Mouse (Mus musculus) stomach, postnatal 0 days (tissue): ENCODE measurements around the gene Cnp. TPM values are rescaled to one million over a fixed set of nuclear protein-coding genes. Genes with fewer than 3 reads are reported as not detected.
A peak's percentile ranks its signal among the peaks of the same experiment; 100 is the strongest.

Experiments used
- ATAC-seq: fragments of 200-750 bp; cut with Nextera tagmentation; 2 replicates; pipeline ENCODE4 v1.8.0; 2017; ENCODE audit not compliant: low FRiP score, low TSS enrichment
- DNase-seq: peaks from one replicate; pipeline ENCODE4 v3.0.0-alpha.2; 2016; ENCODE audit warnings: low spot score
- H3K27ac ChIP-seq: fragments of 300-500 bp; sonication (generic); replicated peaks from 2 replicates; pipeline ENCODE4 v1.5.1; 2014; ENCODE audit warnings: mild to moderate bottlenecking, control low read depth
- H3K27me3 ChIP-seq: fragments of 300-500 bp; sonication (generic); 2 replicates; pipeline ENCODE4 v1.6.1; 2014; ENCODE audit warnings: low read length; ENCODE audit not compliant: control insufficient read depth, insufficient read depth
- H3K36me3 ChIP-seq: fragments of 300-500 bp; sonication (generic); 2 replicates; pipeline ENCODE4 v1.6.1; 2014; ENCODE audit warnings: low read length, mixed read lengths; ENCODE audit not compliant: control insufficient read depth, insufficient read depth
- H3K4me1 ChIP-seq: fragments of 300-500 bp; sonication (generic); replicated peaks from 2 replicates; pipeline ENCODE4 v1.6.1; 2014; ENCODE audit warnings: antibody characterized with exemption; ENCODE audit not compliant: control insufficient read depth, insufficient read depth
- H3K4me2 ChIP-seq: fragments of 300-500 bp; sonication (generic); replicated peaks from 2 replicates; pipeline ENCODE4 v1.6.1; 2014; ENCODE audit warnings: low read depth, mild to moderate bottlenecking, control low read depth, moderate library complexity
- H3K4me3 ChIP-seq: fragments of 300-500 bp; sonication (generic); 2 replicates; pipeline ENCODE4 v1.5.1; 2014; ENCODE audit warnings: low read depth, low read length, control low read depth
- H3K9ac ChIP-seq: fragments of 300-500 bp; sonication (generic); 2 replicates; pipeline ENCODE4 v1.6.1; 2014; ENCODE audit warnings: mild to moderate bottlenecking, low read length, control low read depth, mixed read lengths
- H3K9me3 ChIP-seq: fragments of 300-500 bp; sonication (generic); 2 replicates; pipeline ENCODE4 v1.6.1; 2016; ENCODE audit warnings: low read length; ENCODE audit not compliant: control insufficient read depth
- CTCF ChIP-seq: IDR thresholded peaks from 2 replicates; pipeline ENCODE4 v1.5.1; 2016; ENCODE audit warnings: antibody characterized with exemption, low read depth, mild to moderate bottlenecking, moderate library complexity
- EP300 ChIP-seq: optimal IDR thresholded peaks from 2 replicates; pipeline ENCODE3; 2016; ENCODE audit warnings: antibody characterized with exemption
- WGBS: fragments of 180-500 bp; shearing (Covaris S2); extraction: QIAGEN DNeasy Blood & Tissue Kit; methylation state at CpG from one replicate; pipeline ENCODE4 v1.1.7; 2014; 5-methylcytosine and 5-hydroxymethylcytosine counted together
- polyA plus RNA-seq: library from polyadenylated mRNA; unstranded; fragments of >200 nt; fragmentation: Nextera tagmentation; extraction: Ambion mirVana; gene quantifications from 2 replicates; pipeline ENCODE4 v1.2.1, GENCODE M21; 2015

Gene Cnp
- polyA plus RNA-seq, 1 experiment from 2014 or later: 23.5 TPM

DNA sequence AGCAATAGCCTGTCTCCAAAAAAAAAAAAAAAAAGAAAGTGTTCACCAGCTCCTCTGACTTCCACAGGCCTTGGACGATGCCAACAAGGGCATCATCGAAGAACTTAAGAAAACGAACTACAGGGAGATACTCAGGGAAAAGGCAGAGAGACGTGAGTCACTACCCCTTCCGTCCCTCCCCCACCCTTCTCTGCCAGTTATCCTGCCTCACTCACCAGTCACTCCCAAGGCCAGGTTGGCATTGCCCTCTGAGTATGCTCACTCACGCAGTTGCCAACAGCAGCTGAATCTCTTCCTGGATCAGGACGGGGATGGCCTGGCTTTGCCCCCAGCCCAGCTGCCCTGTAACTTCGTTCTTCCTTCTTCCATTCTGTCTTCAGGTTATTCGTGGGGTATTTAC, 4.9 kb upstream of the Cnp start:
- Histone ChIP-seq H3K27me3 (no peaks in the 10 kb centered on the region), H3K4me3 (no peak overlapping the region), H3K9ac (no peak overlapping the region), H3K4me1 (no peaks in the 10 kb centered on the region), H3K36me3 (no peaks in the 10 kb centered on the region), H3K4me2 (no peak overlapping the region), H3K27ac (no peak overlapping the region), H3K9me3 (no peaks in the 10 kb centered on the region)
- 48% methylated on average over 9 of the region's 9 CpGs for WGBS
- no peak for ATAC-seq
- DNase-seq: no peak
- TF ChIP-seq EP300 (no peak), CTCF (no peak)

GRCm38 (mm10) chr11:100570430-100571201, 4.1 kb upstream of the Cnp start:
- no peak for TF ChIP-seq EP300
- peak; percentile 88 for TF ChIP-seq CTCF
- DNase-seq (peak; percentile 68), ATAC-seq (peak; percentile 28; the same call in 1 of the 2 replicates)
- Histone ChIP-seq H3K4me1 (no peaks in the 10 kb centered on the region), H3K27me3 (no peaks in the 10 kb centered on the region), H3K4me2 (peak overlapping the region; percentile 44), H3K9me3 (no peaks in the 10 kb centered on the region), H3K36me3 (no peaks in the 10 kb centered on the region), H3K27ac (no peak overlapping the region), H3K9ac (no peak overlapping the region), H3K4me3 (peak overlapping the region; percentile 14; the same call in 1 of the 2 replicates)
- WGBS: 10% methylated on average over 8 of the region's 8 CpGs

- TF ChIP-seq EP300 (no peak), CTCF (no peak)
- Histone ChIP-seq H3K9ac (peak overlapping the region; percentile 35; the same call in 1 of the 2 replicates), H3K27ac (no peak overlapping the region), H3K9me3 (no peaks in the 10 kb centered on the region), H3K4me2 (peak overlapping the region; percentile 44), H3K4me3 (peak overlapping the region; percentile 14; the same call in 1 of the 2 replicates), H3K4me1 (no peaks in the 10 kb centered on the region), H3K36me3 (no peaks in the 10 kb centered on the region), H3K27me3 (no peaks in the 10 kb centered on the region)
- DNase-seq (no peak), ATAC-seq (no peak)
- WGBS: 10% methylated on average over 16 of the region's 16 CpGs
These were observed 3.5 kb upstream of the Cnp start for GRCm38 (mm10) chr11:100571202-100571567.

DNA sequence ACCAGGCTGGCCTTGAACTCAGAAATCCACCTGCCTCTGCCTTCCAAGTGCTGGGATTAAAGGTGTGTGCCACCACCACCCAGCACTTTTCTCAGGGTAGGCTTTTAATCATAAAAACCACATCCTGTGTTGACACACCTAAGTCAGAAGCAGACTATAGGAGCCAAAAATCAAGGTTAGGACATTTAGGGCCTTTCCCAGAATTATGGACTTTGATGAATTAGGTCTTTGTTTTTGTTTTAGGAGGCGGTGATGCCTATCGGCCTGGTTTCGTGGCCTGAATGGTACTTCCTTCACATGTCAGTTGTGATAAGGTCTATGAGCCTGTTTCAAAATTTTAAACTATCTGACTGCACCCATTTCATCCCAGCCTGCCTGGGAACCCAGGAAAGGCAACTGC, 516 bp upstream of the Cnp start:
- H3K27me3 ChIP-seq: no peaks in the 10 kb centered on the region

GRCm38 (mm10) chr11:100575484-100575855, 766 bp downstream of the Cnp start:
- Histone ChIP-seq H3K4me3 (peak overlapping the region; percentile 56), H3K27ac (peak overlapping the region; percentile 69; the same call in 1 of the 2 replicates), H3K4me1 (no peaks in the 10 kb centered on the region), H3K27me3 (no peaks in the 10 kb centered on the region), H3K36me3 (peaks cover 3% of the 10 kb centered on the region; the same call in 1 of the 2 replicates), H3K4me2 (peak overlapping the region; percentile 67), H3K9me3 (no peaks in the 10 kb centered on the region), H3K9ac (peak overlapping the region; percentile 58)
- TF ChIP-seq CTCF: no peak
- DNase-seq (no peak), ATAC-seq (peak; percentile 8; the same call in 1 of the 2 replicates)
- 25% methylated on average over 2 of the region's 2 CpGs for WGBS

More for the DNA sequence above, 516 bp upstream of the Cnp start:
- no peak for ATAC-seq
- H3K4me3 ChIP-seq: 0 out of 2 replicates have a peak overlapping the region, but pooled peaks have one; percentile 56
- H3K4me1 ChIP-seq: no peaks in the 10 kb centered on the region
- H3K9me3 ChIP-seq: no peaks in the 10 kb centered on the region
- TF ChIP-seq CTCF (no peak), EP300 (no peak)
- no peak overlapping the region; the same call in 1 of the 2 replicates for H3K4me2 ChIP-seq
- H3K9ac ChIP-seq: no peak overlapping the region
- no peak for DNase-seq
- no peaks in the 10 kb centered on the region for H3K36me3 ChIP-seq
- WGBS: 91% methylated on average over 3 of the region's 3 CpGs
- H3K27ac ChIP-seq: peak overlapping the region; percentile 41; the same call in 1 of the 2 replicates

GRCm38 (mm10) chr11:100576256-100576655, 1.6 kb downstream of the Cnp start:
- no peak overlapping the region for H3K9ac ChIP-seq
- TF ChIP-seq EP300 (no peak), CTCF (no peak)
- no peaks in the 10 kb centered on the region for H3K4me1 ChIP-seq
- H3K4me2 ChIP-seq: peak overlapping the region; percentile 67
- H3K4me3 ChIP-seq: no peak overlapping the region
- ATAC-seq (no peak), DNase-seq (no peak)
- no peaks in the 10 kb centered on the region for H3K9me3 ChIP-seq
- H3K27ac ChIP-seq: no peak overlapping the region
- H3K36me3 ChIP-seq: peaks cover 7% of the 10 kb centered on the region; the same call in 1 of the 2 replicates
- H3K27me3 ChIP-seq: no peaks in the 10 kb centered on the region
- WGBS: 66% methylated on average over 21 of the region's 21 CpGs
